Mouse (Mus musculus) forebrain, postnatal 0 days (tissue): Measurements from ENCODE around the gene Mfap5. TPM values are rescaled to one million over a fixed set of nuclear protein-coding genes. Genes with fewer than 3 reads are reported as not detected.

Experiments used
- ATAC-seq: fragments of 200-750 bp; cut with Nextera tagmentation; 2 replicates; pipeline ENCODE4 v1.8.0; 2017; ENCODE audit warnings: mild to moderate bottlenecking, moderate library complexity
- DNase-seq: peaks from one replicate; pipeline ENCODE4 v3.0.0-alpha.2; 2015
- H3K27ac ChIP-seq: fragments of 300-500 bp; sonication (generic); 2 replicates; pipeline ENCODE4 v1.5.1; 2014; ENCODE audit warnings: low read depth, mild to moderate bottlenecking, antibody characterized with exemption, low read length, moderate library complexity, mixed read lengths
- H3K27me3 ChIP-seq: fragments of 300-500 bp; sonication (generic); 2 replicates; pipeline ENCODE4 v1.6.1; 2014; ENCODE audit warnings: mild to moderate bottlenecking, low read length, mixed read lengths; ENCODE audit not compliant: insufficient read depth
- H3K36me3 ChIP-seq: fragments of 300-500 bp; sonication (generic); 2 replicates; pipeline ENCODE4 v1.6.1; 2014; ENCODE audit warnings: mild to moderate bottlenecking, moderate library complexity; ENCODE audit not compliant: insufficient read depth
- H3K4me1 ChIP-seq: fragments of 300-500 bp; sonication (generic); 2 replicates; pipeline ENCODE4 v1.6.1; 2014; ENCODE audit warnings: antibody characterized with exemption; ENCODE audit not compliant: insufficient read depth
- H3K4me2 ChIP-seq: fragments of 300-500 bp; sonication (generic); 2 replicates; pipeline ENCODE4 v1.6.1; 2014; ENCODE audit warnings: low read depth, mild to moderate bottlenecking, moderate library complexity
- H3K4me3 ChIP-seq: fragments of 300-500 bp; sonication (generic); 2 replicates; pipeline ENCODE4 v1.5.1; 2014; ENCODE audit warnings: low read depth, low read length, mixed read lengths
- H3K9ac ChIP-seq: fragments of 300-500 bp; sonication (generic); 2 replicates; pipeline ENCODE4 v1.6.1; 2014; ENCODE audit warnings: mild to moderate bottlenecking
- H3K9me3 ChIP-seq: fragments of 300-500 bp; sonication (generic); 2 replicates; pipeline ENCODE4 v1.6.1; 2016; ENCODE audit warnings: low read length
- CTCF ChIP-seq: sonication (generic); IDR thresholded peaks from 2 replicates; pipeline ENCODE4 v1.5.1; 2016; ENCODE audit warnings: antibody characterized with exemption, control low read depth, low read depth
- WGBS: fragments of 180-500 bp; shearing (Covaris S2); extraction: QIAGEN DNeasy Blood & Tissue Kit; methylation state at CpG from one replicate; pipeline ENCODE4 v1.1.7; 2014; 5-methylcytosine and 5-hydroxymethylcytosine counted together
- polyA plus RNA-seq: library from polyadenylated mRNA; unstranded; fragments of >200 nt; fragmentation: Nextera tagmentation; extraction: Ambion mirVana; gene quantifications from 2 replicates; pipeline ENCODE4 v1.2.1, GENCODE M21; 2015
- total RNA-seq: library from RNA; depleted of rRNA; stranded (reverse); fragments of >200 nt; gene quantifications from 2 replicates; pipeline ENCODE4 v1.2.3, GENCODE M21; 2014

Gene Mfap5
- total and polyA plus RNA-seq, 2 experiments from 2014 or later: 3.6 to 3.8 TPM

DNA sequence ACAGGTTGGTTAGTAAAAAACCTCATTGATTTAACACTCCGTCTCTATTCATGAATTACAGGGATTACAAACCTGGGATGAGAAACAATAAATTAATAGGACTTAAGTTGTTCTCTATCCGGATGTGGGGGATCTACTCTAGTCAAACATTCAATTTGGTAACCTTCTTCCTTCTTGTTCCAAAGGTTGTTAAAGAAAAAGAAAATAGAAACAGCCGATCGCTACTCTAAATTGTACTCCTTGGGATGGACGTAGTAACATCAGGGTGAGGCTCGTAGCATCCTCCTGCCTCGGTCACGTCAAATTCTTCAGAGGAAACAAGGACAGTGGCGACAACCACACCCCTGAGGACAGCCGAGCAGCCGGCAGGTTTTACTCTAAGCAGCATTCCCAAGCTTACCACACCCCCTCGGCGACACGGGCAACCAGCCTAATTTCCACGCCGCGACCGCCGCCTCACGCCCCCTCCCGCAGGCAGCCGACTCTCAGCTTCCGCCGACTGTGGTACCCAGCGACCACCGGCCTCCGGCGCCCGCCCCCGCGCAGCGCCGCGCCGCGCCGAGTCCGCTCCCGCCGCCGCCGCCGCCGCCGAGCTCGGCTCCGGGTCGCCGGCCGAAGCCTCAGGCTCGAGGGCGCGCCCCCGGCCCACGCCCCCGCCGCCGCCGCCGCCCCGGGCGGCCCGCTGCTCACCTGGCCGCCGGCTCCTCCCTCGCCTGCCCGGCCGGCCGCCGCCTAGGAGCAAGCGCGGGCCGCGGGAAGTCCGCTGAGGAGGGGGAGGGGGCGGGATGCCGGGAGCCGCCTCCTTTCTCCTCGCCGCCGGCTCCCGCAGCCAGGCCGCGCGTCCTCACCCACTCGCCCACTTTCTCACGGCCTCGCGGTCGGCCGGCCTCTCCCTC lies 20.0 kb upstream of the Mfap5 start:
- Histone ChIP-seq H3K9ac (peak overlapping the region; percentile 78), H3K36me3 (no peaks in the 10 kb centered on the region), H3K27ac (peak overlapping the region; percentile 96), H3K27me3 (no peaks in the 10 kb centered on the region), H3K9me3 (no peaks in the 10 kb centered on the region), H3K4me1 (peaks cover 11% of the 10 kb centered on the region), H3K4me2 (peak overlapping the region; percentile 55), H3K4me3 (peak overlapping the region; percentile 87)
- WGBS: 2% methylated on average over 59 of the region's 91 CpGs
- no peak for TF ChIP-seq CTCF
- DNase-seq (peak; percentile 39), ATAC-seq (peak; percentile 14)

DNA sequence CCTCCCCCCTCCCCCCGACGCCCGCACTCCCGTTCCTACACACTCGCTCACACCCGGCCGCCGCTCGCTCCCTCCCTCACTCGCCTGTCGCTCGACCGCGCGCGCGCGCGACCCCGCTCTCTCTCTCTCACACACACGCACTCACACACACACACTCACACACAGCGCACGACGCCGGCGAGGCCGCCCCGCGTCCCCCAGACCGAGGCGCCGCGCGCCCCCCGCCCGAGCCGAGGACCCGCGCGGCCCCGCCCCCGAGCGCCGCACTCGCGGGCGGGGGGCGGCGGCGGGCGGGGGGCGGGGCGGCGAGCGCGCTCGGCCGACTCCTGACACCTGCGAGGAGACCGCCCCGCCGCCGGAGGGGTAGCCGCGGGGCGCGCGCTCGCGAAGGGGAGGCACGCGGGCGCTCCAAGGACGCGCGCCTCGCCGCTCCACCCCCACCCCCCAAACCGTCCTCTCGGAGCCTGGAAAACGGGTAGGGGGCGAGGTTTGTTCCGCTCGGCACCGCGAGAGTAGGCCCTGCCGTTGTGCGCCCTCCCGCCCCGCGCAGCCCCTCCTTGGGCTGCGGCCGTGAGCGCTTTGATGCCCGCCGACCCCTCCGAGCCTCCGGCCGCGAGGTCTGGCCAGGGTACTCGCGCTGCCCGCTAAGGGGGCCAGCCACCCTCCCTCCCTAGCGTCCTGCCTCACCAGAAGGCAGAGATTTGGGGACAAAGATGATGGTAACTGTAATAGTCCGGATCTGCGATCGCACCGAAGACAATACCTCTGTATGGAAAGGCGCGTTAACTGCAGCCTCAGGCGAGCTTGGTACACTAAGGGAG lies 19.1 kb upstream of the Mfap5 start:
- peaks cover 11% of the 10 kb centered on the region for H3K4me1 ChIP-seq
- H3K36me3 ChIP-seq: no peaks in the 10 kb centered on the region
- peak overlapping the region; percentile 87 for H3K4me3 ChIP-seq
- peak overlapping the region; percentile 78 for H3K9ac ChIP-seq
- DNase-seq (peak; percentile 97), ATAC-seq (peak; percentile 95)
- H3K9me3 ChIP-seq: no peaks in the 10 kb centered on the region
- peak overlapping the region; percentile 55 for H3K4me2 ChIP-seq
- H3K27ac ChIP-seq: peak overlapping the region; percentile 96
- 4% methylated on average over 70 of the region's 111 CpGs for WGBS
- H3K27me3 ChIP-seq: no peaks in the 10 kb centered on the region
- TF ChIP-seq CTCF: no peak

DNA sequence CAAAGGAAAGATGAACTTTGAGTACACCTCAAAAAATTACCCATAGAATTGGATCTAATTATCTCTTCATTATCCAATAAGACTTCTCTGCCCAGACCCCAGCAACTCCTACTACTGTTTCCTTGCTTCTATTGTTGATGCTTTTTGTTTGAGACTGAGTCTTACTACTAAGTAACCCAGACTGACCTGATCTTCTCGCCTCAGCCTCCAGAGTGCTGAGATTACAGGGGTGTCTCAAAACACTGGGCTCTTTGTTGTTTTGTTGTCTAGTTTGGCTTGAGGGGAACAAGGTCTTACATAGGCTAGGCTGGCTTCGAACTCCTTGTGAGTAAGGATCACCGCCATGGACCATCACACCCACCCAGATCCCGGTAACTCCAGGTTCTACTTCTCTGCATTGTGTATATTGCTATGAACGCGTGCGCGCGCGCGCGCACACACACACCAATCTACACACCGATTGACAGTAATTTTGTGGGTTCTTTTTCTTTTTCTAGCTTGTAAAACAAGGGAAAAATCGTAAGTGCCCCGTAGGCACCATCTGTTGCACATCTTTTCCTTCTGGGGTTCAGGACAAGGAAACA lies 14.6 kb upstream of the Mfap5 start:
- 0 out of 2 replicates have a peak, but pooled peaks cover 8% of the 10 kb centered on the region for H3K4me1 ChIP-seq
- no peaks in the 10 kb centered on the region for H3K27me3 ChIP-seq
- no peak for DNase-seq
- H3K27ac ChIP-seq: peak overlapping the region; percentile 47
- 19% methylated on average over 15 of the region's 15 CpGs for WGBS
- peak overlapping the region; percentile 35 for H3K4me3 ChIP-seq
- H3K9me3 ChIP-seq: no peaks in the 10 kb centered on the region
- H3K9ac ChIP-seq: peak overlapping the region; percentile 40; the same call in 1 of the 2 replicates
- peak overlapping the region; percentile 50 for H3K4me2 ChIP-seq
- TF ChIP-seq CTCF: no peak
- no peaks in the 10 kb centered on the region for H3K36me3 ChIP-seq
- no peak for ATAC-seq

DNA sequence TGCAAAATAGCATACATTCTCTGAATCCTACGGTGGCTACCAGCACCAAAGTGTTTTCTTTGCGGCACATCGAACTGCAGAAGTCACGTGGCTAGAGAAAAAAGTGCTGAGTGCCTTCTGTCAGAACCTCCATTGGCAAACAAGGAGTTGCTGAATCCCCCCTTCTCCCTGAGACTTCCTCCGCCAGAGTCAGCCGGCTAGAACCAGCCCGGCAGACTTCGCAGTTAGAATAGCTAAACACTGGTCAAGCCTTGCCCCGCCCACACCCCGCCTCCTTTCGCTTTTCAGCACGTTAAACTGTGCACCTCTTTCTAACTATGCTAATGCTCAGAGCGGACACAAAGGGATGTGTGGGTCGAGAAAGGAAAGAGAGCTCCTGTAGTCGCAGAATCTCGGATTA lies 14.1 kb upstream of the Mfap5 start:
- ATAC-seq: peak; percentile 70
- no peak for TF ChIP-seq CTCF
- peak overlapping the region; percentile 47 for H3K27ac ChIP-seq
- under 1% methylated on average over 16 of the region's 16 CpGs for WGBS
- H3K4me1 ChIP-seq: 0 out of 2 replicates have a peak, but pooled peaks cover 8% of the 10 kb centered on the region
- peak overlapping the region; percentile 40 for H3K9ac ChIP-seq
- H3K4me2 ChIP-seq: peak overlapping the region; percentile 50
- peak overlapping the region; percentile 35 for H3K4me3 ChIP-seq
- no peaks in the 10 kb centered on the region for H3K9me3 ChIP-seq
- no peaks in the 10 kb centered on the region for H3K36me3 ChIP-seq
- peak; percentile 77 for DNase-seq
- no peaks in the 10 kb centered on the region for H3K27me3 ChIP-seq

DNA sequence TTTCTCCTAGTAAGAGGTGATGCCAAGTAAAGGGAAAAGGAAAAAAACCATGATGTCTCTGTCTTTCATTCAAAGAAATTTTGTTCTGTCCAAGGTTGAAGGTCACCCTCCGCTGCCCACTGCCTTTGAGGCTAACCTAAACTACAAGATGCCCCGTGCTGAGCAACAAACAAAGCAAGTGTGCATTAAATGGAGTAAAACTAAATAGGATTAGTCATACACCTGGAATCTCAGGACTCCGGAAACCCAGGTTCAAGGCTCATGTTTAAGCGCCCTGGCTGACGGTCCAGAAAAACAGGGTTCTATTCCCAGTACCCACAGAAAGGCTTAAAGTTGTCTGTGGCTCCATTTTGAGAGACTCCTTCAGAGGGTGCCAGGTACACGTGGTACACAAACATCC lies 13.2 kb upstream of the Mfap5 start:
- TF ChIP-seq CTCF: no peak
- Histone ChIP-seq H3K9ac (no peak overlapping the region), H3K9me3 (no peaks in the 10 kb centered on the region), H3K4me2 (no peak overlapping the region), H3K36me3 (no peaks in the 10 kb centered on the region), H3K4me1 (0 out of 2 replicates have a peak, but pooled peaks cover 8% of the 10 kb centered on the region), H3K4me3 (no peak overlapping the region), H3K27ac (no peak overlapping the region), H3K27me3 (no peaks in the 10 kb centered on the region)
- no peak for ATAC-seq
- WGBS: 33% methylated on average over 6 of the region's 6 CpGs
- DNase-seq: no peak

DNA sequence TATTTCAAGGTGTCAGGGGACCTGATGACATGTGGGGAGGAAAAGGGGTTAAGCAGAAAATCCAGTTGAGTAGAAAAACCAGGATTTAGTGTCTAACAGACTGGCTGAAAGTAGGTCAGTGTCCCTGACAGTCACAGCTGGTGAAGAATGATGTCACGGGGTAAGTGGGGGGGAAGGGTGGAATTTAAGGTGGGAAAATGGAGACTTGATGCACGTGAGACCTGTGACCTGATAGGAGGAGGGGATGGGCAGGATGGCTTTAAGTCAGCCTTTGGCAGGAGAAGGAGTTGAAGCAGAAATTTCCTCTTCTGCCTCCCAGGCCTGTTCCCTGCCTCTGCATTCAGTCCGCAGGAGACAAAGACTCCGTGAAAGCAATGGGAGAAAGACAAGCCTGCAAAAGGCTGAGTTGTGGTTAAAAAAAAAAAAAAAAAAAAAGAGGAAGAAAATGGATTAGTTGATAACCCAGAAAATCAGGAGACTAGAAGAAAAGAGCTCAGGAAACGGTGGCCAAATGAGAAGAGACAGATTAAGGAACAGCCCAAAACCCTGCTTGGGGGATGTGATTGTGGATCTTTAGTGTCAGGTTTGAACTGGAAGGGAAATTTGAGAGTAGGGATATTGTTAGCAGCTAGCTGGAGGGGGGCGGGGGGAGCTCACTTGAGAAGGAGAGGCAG lies 11.7 kb upstream of the Mfap5 start:
- H3K36me3 ChIP-seq: no peaks in the 10 kb centered on the region
- H3K4me3 ChIP-seq: no peak overlapping the region
- H3K4me1 ChIP-seq: 0 out of 2 replicates have a peak, but pooled peaks cover 8% of the 10 kb centered on the region
- 28% methylated on average over 6 of the region's 6 CpGs for WGBS
- no peak for ATAC-seq
- no peaks in the 10 kb centered on the region for H3K9me3 ChIP-seq
- no peak overlapping the region for H3K9ac ChIP-seq
- no peak overlapping the region for H3K4me2 ChIP-seq
- no peaks in the 10 kb centered on the region for H3K27me3 ChIP-seq
- DNase-seq: no peak
- no peak for TF ChIP-seq CTCF
- no peak overlapping the region for H3K27ac ChIP-seq
